Mouse (Mus musculus): ENCODE results near the gene Dock6. TPM values are rescaled to one million over a fixed set of nuclear protein-coding genes. Genes with fewer than 3 reads are reported as not detected.

Dock6 gene
- polyA plus RNA-seq, 1 experiment from 2014 or later, result 37.4 TPM

GRCm38 (mm10) chr9:21851084-21851483 lies 1.4 kb downstream of the Dock6 start:
- DNase-seq (ENCODE audit: low spot score) (no peak), ATAC-seq (ENCODE audit: insufficient number of reproducible peaks, low FRiP score, low TSS enrichment, low read depth) (no peak)
- no peaks in the 10 kb centered on the region for H3K9me3 ChIP-seq (ENCODE audit: control insufficient read depth, low read length)
- WGBS, result 76% methylated on average over 3 of the region's 3 CpGs
- H3K4me1 ChIP-seq (ENCODE audit: control insufficient read depth, insufficient read depth, low read length), result peaks cover 42% of the 10 kb centered on the region
- peak overlapping the region; percentile 80; the same call in 1 of the 2 replicates for H3K4me2 ChIP-seq (ENCODE audit: low read depth, severe bottlenecking)
- no peak overlapping the region for H3K9ac ChIP-seq (ENCODE audit: low read length)
- no peaks in the 10 kb centered on the region for H3K27me3 ChIP-seq (ENCODE audit: control insufficient read depth, insufficient read depth, low read length)
- no peak overlapping the region for H3K27ac ChIP-seq (replicated peaks; ENCODE audit: low read depth, low read length)
- peak overlapping the region; percentile 83; the same call in 1 of the 2 replicates for H3K4me3 ChIP-seq (ENCODE audit: low read depth, low read length)
- H3K36me3 ChIP-seq (ENCODE audit: control insufficient read depth, insufficient read depth, low read length), result no peaks in the 10 kb centered on the region

DNA sequence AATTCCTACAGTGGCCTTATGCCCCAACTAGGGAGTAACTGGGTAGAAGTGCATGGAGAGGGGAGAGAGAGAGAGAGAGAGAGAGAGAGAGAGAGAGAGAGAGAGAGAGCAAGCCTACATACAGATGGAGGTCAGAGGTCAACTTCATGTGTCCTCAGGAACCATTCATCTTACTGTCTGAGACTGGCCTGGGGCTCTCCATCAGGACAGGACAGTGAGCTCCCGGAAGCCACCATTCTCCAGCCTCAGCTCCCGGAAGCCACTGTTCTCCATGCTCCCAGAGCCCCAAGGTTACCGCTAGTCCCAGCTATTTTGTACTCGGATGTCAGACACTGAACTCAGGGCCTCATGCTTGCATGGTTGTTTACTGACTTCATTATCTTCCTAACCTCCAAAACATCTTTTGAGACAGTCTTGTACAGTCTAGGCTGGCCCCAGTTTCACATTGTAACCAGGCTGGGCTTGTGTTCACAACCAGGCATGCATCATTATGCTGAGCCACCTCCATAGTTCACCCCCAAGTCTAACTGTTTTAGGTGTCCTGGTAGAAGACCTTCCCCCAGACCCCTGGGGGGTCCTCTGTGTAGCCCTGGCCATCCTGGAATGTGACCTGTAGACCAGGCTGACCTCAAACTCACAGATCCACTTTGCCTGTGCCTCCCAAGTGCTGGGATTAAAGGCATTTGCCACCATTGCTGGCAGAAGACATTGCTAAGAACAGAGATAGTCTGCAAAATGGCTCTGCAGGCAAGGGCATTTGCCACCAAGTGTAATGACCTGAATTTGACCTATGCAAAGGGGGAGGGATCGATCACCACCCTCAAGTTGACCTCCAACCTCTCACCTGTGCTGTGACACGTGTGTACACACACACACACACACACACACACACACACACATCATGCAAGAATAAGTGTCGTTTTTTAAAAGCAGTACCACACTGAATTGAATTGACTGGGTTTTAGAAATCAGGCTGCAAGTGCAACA lies 2.5 kb downstream of the Dock6 start:
- ATAC-seq (ENCODE audit: insufficient number of reproducible peaks, low FRiP score, low TSS enrichment, low read depth) (no peak), DNase-seq (ENCODE audit: low spot score) (no peak)
- peaks cover 48% of the 10 kb centered on the region for H3K4me1 ChIP-seq (ENCODE audit: control insufficient read depth, insufficient read depth, low read length)
- H3K36me3 ChIP-seq (ENCODE audit: control insufficient read depth, insufficient read depth, low read length), result no peaks in the 10 kb centered on the region
- H3K27ac ChIP-seq (replicated peaks; ENCODE audit: low read depth, low read length), result no peak overlapping the region
- WGBS, result 60% methylated on average over 7 of the region's 7 CpGs
- H3K4me2 ChIP-seq (ENCODE audit: low read depth, severe bottlenecking), result no peak overlapping the region
- no peaks in the 10 kb centered on the region for H3K9me3 ChIP-seq (ENCODE audit: control insufficient read depth, low read length)
- no peak overlapping the region for H3K4me3 ChIP-seq (ENCODE audit: low read depth, low read length)
- no peak overlapping the region for H3K9ac ChIP-seq (ENCODE audit: low read length)
- H3K27me3 ChIP-seq (ENCODE audit: control insufficient read depth, insufficient read depth, low read length), result no peaks in the 10 kb centered on the region

DNA sequence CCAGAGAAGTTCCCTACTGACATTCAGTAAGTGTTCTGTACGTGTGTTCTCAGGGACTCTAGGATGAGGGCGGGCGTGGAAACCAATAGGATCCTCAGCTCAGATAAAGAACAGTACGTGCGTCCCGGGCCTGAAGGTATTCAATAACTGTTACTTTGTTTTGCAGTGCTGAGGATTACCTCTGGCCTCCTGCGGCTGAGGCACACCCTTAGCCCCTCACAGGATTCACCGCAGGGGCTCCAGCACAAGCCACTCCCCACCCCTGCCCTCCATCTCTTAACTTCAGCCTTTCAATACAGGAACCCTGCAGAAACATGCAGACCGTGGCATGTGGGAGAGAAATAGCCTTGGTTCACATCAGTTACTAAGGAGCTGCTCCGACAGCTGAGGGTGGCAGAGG lies 4.5 kb downstream of the Dock6 start:
- Histone ChIP-seq H3K4me3 (ENCODE audit: low read depth, low read length) (no peak overlapping the region), H3K4me1 (ENCODE audit: control insufficient read depth, insufficient read depth, low read length) (peaks cover 48% of the 10 kb centered on the region), H3K9ac (ENCODE audit: low read length) (peak overlapping the region; percentile 35), H3K4me2 (ENCODE audit: low read depth, severe bottlenecking) (peak overlapping the region; percentile 55; the same call in 1 of the 2 replicates), H3K27me3 (ENCODE audit: control insufficient read depth, insufficient read depth, low read length) (no peaks in the 10 kb centered on the region), H3K36me3 (ENCODE audit: control insufficient read depth, insufficient read depth, low read length) (peaks cover 5% of the 10 kb centered on the region), H3K9me3 (ENCODE audit: control insufficient read depth, low read length) (no peaks in the 10 kb centered on the region), H3K27ac (replicated peaks; ENCODE audit: low read depth, low read length) (peak overlapping the region; percentile 94)
- 34% methylated on average over 10 of the region's 10 CpGs for WGBS
- ATAC-seq (ENCODE audit: insufficient number of reproducible peaks, low FRiP score, low TSS enrichment, low read depth), result no peak
- DNase-seq (ENCODE audit: low spot score), result no peak

DNA sequence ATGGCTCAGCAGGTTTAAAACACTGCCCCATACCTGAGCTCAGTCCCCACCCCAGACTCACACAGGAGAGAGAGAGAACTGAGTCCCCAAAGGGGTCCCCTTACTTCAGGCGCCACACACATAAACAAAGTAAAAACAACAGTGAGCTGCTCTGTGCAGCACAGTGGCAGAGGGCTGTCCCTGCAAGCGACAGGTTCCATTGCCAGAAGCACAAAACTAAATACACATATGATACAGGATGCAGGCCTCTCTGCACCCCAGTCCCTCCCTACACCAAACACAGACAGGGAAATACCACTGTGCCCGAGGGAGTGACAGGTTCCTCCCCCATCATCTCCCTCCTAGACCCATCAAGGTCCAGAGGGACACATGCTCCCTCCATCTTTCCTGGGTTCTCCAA lies 5.0 kb downstream of the Dock6 start:
- H3K9me3 ChIP-seq (ENCODE audit: control insufficient read depth, low read length), result no peaks in the 10 kb centered on the region
- peaks cover 5% of the 10 kb centered on the region for H3K36me3 ChIP-seq (ENCODE audit: control insufficient read depth, insufficient read depth, low read length)
- H3K27ac ChIP-seq (replicated peaks; ENCODE audit: low read depth, low read length), result peak overlapping the region; percentile 94
- DNase-seq (ENCODE audit: low spot score) (no peak), ATAC-seq (ENCODE audit: insufficient number of reproducible peaks, low FRiP score, low TSS enrichment, low read depth) (peak; percentile 7; the same call in 1 of the 2 replicates)
- peaks cover 52% of the 10 kb centered on the region for H3K4me1 ChIP-seq (ENCODE audit: control insufficient read depth, insufficient read depth, low read length)
- H3K4me3 ChIP-seq (ENCODE audit: low read depth, low read length), result 0 out of 2 replicates have a peak overlapping the region, but pooled peaks have one; percentile 20
- H3K9ac ChIP-seq (ENCODE audit: low read length), result peak overlapping the region; percentile 55; the same call in 1 of the 2 replicates
- 7% methylated on average over 3 of the region's 3 CpGs for WGBS
- no peaks in the 10 kb centered on the region for H3K27me3 ChIP-seq (ENCODE audit: control insufficient read depth, insufficient read depth, low read length)
- peak overlapping the region; percentile 55 for H3K4me2 ChIP-seq (ENCODE audit: low read depth, severe bottlenecking)

DNA sequence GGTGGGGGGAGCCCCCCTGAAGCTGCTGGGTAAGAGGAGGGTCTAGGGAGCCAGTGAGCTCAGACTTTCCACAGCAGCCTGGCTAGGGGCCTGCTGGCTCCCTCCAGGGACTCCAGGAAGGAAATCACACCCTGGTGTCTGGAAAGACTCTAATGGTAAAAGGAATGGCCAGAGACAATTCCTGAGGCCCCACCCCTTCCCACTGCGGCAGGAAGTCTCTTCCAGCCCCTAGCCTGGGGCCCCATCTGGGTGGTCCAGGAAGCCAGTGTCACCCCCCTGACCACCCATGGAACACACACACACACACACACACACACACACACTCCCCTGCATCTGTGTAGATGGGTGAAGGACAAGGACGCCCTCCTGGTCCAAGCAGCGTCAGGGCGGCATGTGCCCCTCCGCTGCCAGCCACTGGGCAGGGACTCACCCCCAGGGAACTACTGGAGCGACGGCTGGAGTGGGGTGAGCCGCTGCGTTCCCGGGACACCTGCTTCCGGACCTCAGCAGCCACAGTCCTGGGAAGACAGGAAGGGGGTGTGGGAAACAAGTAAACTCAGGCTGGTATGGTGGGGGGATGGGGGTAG lies 5.6 kb downstream of the Dock6 start:
- Histone ChIP-seq H3K4me2 (ENCODE audit: low read depth, severe bottlenecking) (peak overlapping the region; percentile 55), H3K27ac (replicated peaks; ENCODE audit: low read depth, low read length) (peak overlapping the region; percentile 94), H3K4me3 (ENCODE audit: low read depth, low read length) (peak overlapping the region; percentile 20; the same call in 1 of the 2 replicates), H3K4me1 (ENCODE audit: control insufficient read depth, insufficient read depth, low read length) (peaks cover 50% of the 10 kb centered on the region), H3K9me3 (ENCODE audit: control insufficient read depth, low read length) (no peaks in the 10 kb centered on the region), H3K9ac (ENCODE audit: low read length) (peak overlapping the region; percentile 55; the same call in 1 of the 2 replicates), H3K36me3 (ENCODE audit: control insufficient read depth, insufficient read depth, low read length) (peaks cover 5% of the 10 kb centered on the region), H3K27me3 (ENCODE audit: control insufficient read depth, insufficient read depth, low read length) (no peaks in the 10 kb centered on the region)
- under 1% methylated on average over 11 of the region's 11 CpGs for WGBS
- ATAC-seq (ENCODE audit: insufficient number of reproducible peaks, low FRiP score, low TSS enrichment, low read depth), result peak; percentile 78
- peak; percentile 81 for DNase-seq (ENCODE audit: low spot score)

- Histone ChIP-seq H3K27ac (replicated peaks; ENCODE audit: low read depth, low read length) (no peak overlapping the region), H3K36me3 (ENCODE audit: control insufficient read depth, insufficient read depth, low read length) (peaks cover 5% of the 10 kb centered on the region), H3K4me2 (ENCODE audit: low read depth, severe bottlenecking) (no peak overlapping the region)
Measured at GRCm38 (mm10) chr9:21845381-21846080, 6.9 kb downstream of the Dock6 start.

GRCm38 (mm10) chr9:21843086-21843485 lies 9.3 kb downstream of the Dock6 start:
- DNase-seq (ENCODE audit: low spot score) (no peak), ATAC-seq (ENCODE audit: insufficient number of reproducible peaks, low FRiP score, low TSS enrichment, low read depth) (no peak)
- no peaks in the 10 kb centered on the region for H3K27me3 ChIP-seq (ENCODE audit: control insufficient read depth, insufficient read depth, low read length)
- H3K9me3 ChIP-seq (ENCODE audit: control insufficient read depth, low read length), result no peaks in the 10 kb centered on the region
- no peak overlapping the region for H3K4me2 ChIP-seq (ENCODE audit: low read depth, severe bottlenecking)
- peaks cover 30% of the 10 kb centered on the region for H3K4me1 ChIP-seq (ENCODE audit: control insufficient read depth, insufficient read depth, low read length)
- peak overlapping the region; percentile 30; the same call in 1 of the 2 replicates for H3K27ac ChIP-seq (replicated peaks; ENCODE audit: low read depth, low read length)
- H3K4me3 ChIP-seq (ENCODE audit: low read depth, low read length), result no peak overlapping the region
- WGBS, result 92% methylated on average over 6 of the region's 6 CpGs
- no peak overlapping the region for H3K9ac ChIP-seq (ENCODE audit: low read length)
- H3K36me3 ChIP-seq (ENCODE audit: control insufficient read depth, insufficient read depth, low read length), result peaks cover 14% of the 10 kb centered on the region

More at GRCm38 (mm10) chr9:21845381-21846080, 6.9 kb downstream of the Dock6 start:
- Histone ChIP-seq H3K27me3 (ENCODE audit: control insufficient read depth, insufficient read depth, low read length) (no peaks in the 10 kb centered on the region), H3K9me3 (ENCODE audit: control insufficient read depth, low read length) (no peaks in the 10 kb centered on the region), H3K4me1 (ENCODE audit: control insufficient read depth, insufficient read depth, low read length) (peaks cover 41% of the 10 kb centered on the region), H3K4me3 (ENCODE audit: low read depth, low read length) (no peak overlapping the region), H3K9ac (ENCODE audit: low read length) (no peak overlapping the region)
- DNase-seq (ENCODE audit: low spot score) (peak; percentile 45), ATAC-seq (ENCODE audit: insufficient number of reproducible peaks, low FRiP score, low TSS enrichment, low read depth) (0 out of 2 replicates have a peak, but pooled peaks have one; percentile 13)
- WGBS, result 42% methylated on average over 14 of the region's 14 CpGs

DNA sequence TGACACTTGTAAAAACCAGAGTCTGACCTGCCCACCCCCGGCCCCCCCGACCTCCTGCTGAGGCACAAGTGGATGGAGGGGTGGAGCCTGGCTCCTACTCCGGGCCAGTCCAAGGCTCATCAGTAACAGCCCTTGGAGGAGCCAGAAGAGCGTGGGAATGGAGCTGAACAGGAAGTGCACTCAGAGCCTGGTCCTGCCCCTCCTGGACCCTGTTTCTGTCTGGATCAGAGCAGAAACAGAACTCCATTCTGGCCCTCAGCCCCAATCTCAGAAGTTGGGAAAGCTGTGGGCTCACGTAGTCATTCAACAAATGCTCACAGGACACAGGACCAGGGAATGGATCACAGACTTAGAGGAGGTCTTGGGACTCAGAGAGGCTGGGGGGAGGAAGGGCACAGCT lies 10.0 kb downstream of the Dock6 start:
- Histone ChIP-seq H3K4me1 (ENCODE audit: control insufficient read depth, insufficient read depth, low read length) (peaks cover 23% of the 10 kb centered on the region), H3K9me3 (ENCODE audit: control insufficient read depth, low read length) (no peaks in the 10 kb centered on the region), H3K4me3 (ENCODE audit: low read depth, low read length) (no peak overlapping the region), H3K9ac (ENCODE audit: low read length) (no peak overlapping the region), H3K36me3 (ENCODE audit: control insufficient read depth, insufficient read depth, low read length) (peaks cover 19% of the 10 kb centered on the region), H3K27ac (replicated peaks; ENCODE audit: low read depth, low read length) (peak overlapping the region; percentile 30), H3K4me2 (ENCODE audit: low read depth, severe bottlenecking) (no peak overlapping the region), H3K27me3 (ENCODE audit: control insufficient read depth, insufficient read depth, low read length) (no peaks in the 10 kb centered on the region)
- 47% methylated on average over 5 of the region's 5 CpGs for WGBS
- no peak for ATAC-seq (ENCODE audit: insufficient number of reproducible peaks, low FRiP score, low TSS enrichment, low read depth)
- no peak for DNase-seq (ENCODE audit: low spot score)
